Mouse (Mus musculus): ENCODE data around the gene Taf6l. TPM values are rescaled to one million over a fixed set of nuclear protein-coding genes. Genes with fewer than 3 reads are reported as not detected.
"Not testable (repeated sequence)": the region's sequence is repeated elsewhere in the genome, so short reads cannot be mapped to it uniquely, and the experiment has no call there.

The Taf6l gene
- polyA plus RNA-seq, 1 experiment from 2014 or later = 43.8 TPM

- peak; percentile 96 for DNase-seq (ENCODE audit: low spot score)
- Histone ChIP-seq H3K9me3 (no peaks in the 10 kb centered on the region), H3K27me3 (ENCODE audit: insufficient read depth, poor library complexity, severe bottlenecking) (no peaks in the 10 kb centered on the region), H3K36me3 (peaks cover 73% of the 10 kb centered on the region), H3K4me1 (replicated peaks) (peaks cover 27% of the 10 kb centered on the region), H3K27ac (peak within 1 kb of the TSS; percentile 94), H3K4me3 (peak within 1 kb of the TSS; percentile 88)
- under 1% methylated on average over 36 of the region's 36 CpGs for WGBS
These were observed 44.9 kb downstream of the Taf6l start, which contains the start of gene Stx5a for GRCm38 (mm10) chr19:8741243-8741869. TSS of gene Stx5a (plus strand) at chr19:8741413.

GRCm38 (mm10) chr19:8740603-8741002, 45.6 kb downstream of the Taf6l start, which contains the start of gene 1700092M07Rik:
TSS of gene 1700092M07Rik (plus strand) at chr19:8740718.
- Histone ChIP-seq H3K4me1 (replicated peaks) (peaks cover 29% of the 10 kb centered on the region), H3K27ac (peak within 1 kb of the TSS; percentile 94), H3K4me3 (peak within 1 kb of the TSS; percentile 88), H3K27me3 (ENCODE audit: insufficient read depth, poor library complexity, severe bottlenecking) (no peaks in the 10 kb centered on the region), H3K36me3 (peaks cover 66% of the 10 kb centered on the region), H3K9me3 (no peaks in the 10 kb centered on the region)
- no peak for DNase-seq (ENCODE audit: low spot score)
- 69% methylated on average over 14 of the region's 14 CpGs for WGBS

GRCm38 (mm10) chr19:8739646-8740045, 46.6 kb downstream of the Taf6l start:
- no peak overlapping the region for H3K4me3 ChIP-seq
- peaks cover 56% of the 10 kb centered on the region for H3K36me3 ChIP-seq

GRCm38 (mm10) chr19:8738911-8739310, 47.3 kb downstream of the Taf6l start:
- Histone ChIP-seq H3K27me3 (ENCODE audit: insufficient read depth, poor library complexity, severe bottlenecking) (no peaks in the 10 kb centered on the region), H3K4me3 (0 out of 2 replicates have a peak overlapping the region, but pooled peaks have one; percentile 2), H3K4me1 (replicated peaks) (peaks cover 33% of the 10 kb centered on the region), H3K36me3 (peaks cover 49% of the 10 kb centered on the region), H3K9me3 (no peaks in the 10 kb centered on the region), H3K27ac (no peak overlapping the region)
- no peak for DNase-seq (ENCODE audit: low spot score)
- 95% methylated on average over 7 of the region's 7 CpGs for whole genome bisulfite sequencing

More at GRCm38 (mm10) chr19:8739646-8740045, 46.6 kb downstream of the Taf6l start:
- WGBS = 92% methylated on average over 6 of the region's 6 CpGs
- H3K9me3 ChIP-seq = no peaks in the 10 kb centered on the region
- DNase-seq (ENCODE audit: low spot score) = no peak
- no peaks in the 10 kb centered on the region for H3K27me3 ChIP-seq (ENCODE audit: insufficient read depth, poor library complexity, severe bottlenecking)
- H3K4me1 ChIP-seq (replicated peaks) = peaks cover 33% of the 10 kb centered on the region
- H3K27ac ChIP-seq = no peak overlapping the region

GRCm38 (mm10) chr19:8736160-8736467, 50.1 kb downstream of the Taf6l start:
- H3K9me3 ChIP-seq = no peaks in the 10 kb centered on the region
- H3K27ac ChIP-seq = peak overlapping the region; percentile 84
- H3K4me1 ChIP-seq (replicated peaks) = peaks cover 22% of the 10 kb centered on the region
- H3K4me3 ChIP-seq = peak overlapping the region; percentile 96
- no peak for DNase-seq (ENCODE audit: low spot score)
- H3K36me3 ChIP-seq = peaks cover 35% of the 10 kb centered on the region
- no peaks in the 10 kb centered on the region for H3K27me3 ChIP-seq (ENCODE audit: insufficient read depth, poor library complexity, severe bottlenecking)
- 2% methylated on average over 11 of the region's 11 CpGs for WGBS

- WGBS = under 1% methylated on average over 32 of the region's 32 CpGs
- Histone ChIP-seq H3K27me3 (ENCODE audit: insufficient read depth, poor library complexity, severe bottlenecking) (no peaks in the 10 kb centered on the region), H3K4me3 (peak within 1 kb of the TSS; percentile 96), H3K27ac (peak within 1 kb of the TSS; percentile 84), H3K36me3 (peaks cover 32% of the 10 kb centered on the region), H3K4me1 (replicated peaks) (peaks cover 16% of the 10 kb centered on the region), H3K9me3 (no peaks in the 10 kb centered on the region)
- peak; percentile 90 for DNase-seq (ENCODE audit: low spot score)
These were observed 50.6 kb downstream of the Taf6l start, which contains the start of gene Wdr74 for GRCm38 (mm10) chr19:8735389-8736159. TSS of gene Wdr74 (plus strand) at chr19:8735827.

- no peaks in the 10 kb centered on the region for H3K27me3 ChIP-seq (ENCODE audit: insufficient read depth, poor library complexity, severe bottlenecking)
- no peak overlapping the region for H3K27ac ChIP-seq
- DNase-seq (ENCODE audit: low spot score) = no peak
- H3K9me3 ChIP-seq = no peaks in the 10 kb centered on the region
- H3K4me3 ChIP-seq = no peak overlapping the region
- peaks cover 14% of the 10 kb centered on the region for H3K4me1 ChIP-seq (replicated peaks)
- 76% methylated on average over 3 of the region's 3 CpGs for WGBS
- peaks cover 20% of the 10 kb centered on the region for H3K36me3 ChIP-seq
These were observed 51.9 kb downstream of the Taf6l start for GRCm38 (mm10) chr19:8734334-8734733.

GRCm38 (mm10) chr19:8728335-8729099, 57.7 kb downstream of the Taf6l start:
- 47% methylated on average over 3 of the region's 3 CpGs for WGBS
- not testable (repeated sequence) for H3K9me3 ChIP-seq; H3K27me3 ChIP-seq (ENCODE audit: insufficient read depth, poor library complexity, severe bottlenecking); H3K4me3 ChIP-seq; H3K27ac ChIP-seq; DNase-seq (ENCODE audit: low spot score)
- Histone ChIP-seq H3K4me1 (replicated peaks) (peaks cover 18% of the 10 kb centered on the region), H3K36me3 (peaks cover 32% of the 10 kb centered on the region)

- 29% methylated on average over 5 of the region's 5 CpGs for WGBS
These were observed 58.6 kb downstream of the Taf6l start for GRCm38 (mm10) chr19:8727495-8728114.

GRCm38 (mm10) chr19:8726609-8727390, 59.4 kb downstream of the Taf6l start:
- Histone ChIP-seq H3K27ac (no peak overlapping the region), H3K36me3 (peaks cover 32% of the 10 kb centered on the region), H3K9me3 (no peaks in the 10 kb centered on the region), H3K27me3 (ENCODE audit: insufficient read depth, poor library complexity, severe bottlenecking) (no peaks in the 10 kb centered on the region), H3K4me3 (no peak overlapping the region), H3K4me1 (replicated peaks) (peaks cover 26% of the 10 kb centered on the region)
- DNase-seq (ENCODE audit: low spot score) = no peak
- 13% methylated on average over 3 of the region's 3 CpGs for WGBS

More at GRCm38 (mm10) chr19:8727495-8728114, 58.6 kb downstream of the Taf6l start:
- no peaks in the 10 kb centered on the region for H3K9me3 ChIP-seq
- no peaks in the 10 kb centered on the region for H3K27me3 ChIP-seq (ENCODE audit: insufficient read depth, poor library complexity, severe bottlenecking)
- no peak for DNase-seq (ENCODE audit: low spot score)
- H3K4me1 ChIP-seq (replicated peaks) = peaks cover 18% of the 10 kb centered on the region
- H3K36me3 ChIP-seq = peaks cover 32% of the 10 kb centered on the region
- H3K27ac ChIP-seq = no peak overlapping the region
- H3K4me3 ChIP-seq = no peak overlapping the region

GRCm38 (mm10) chr19:8725081-8725613, 61.1 kb downstream of the Taf6l start:
- Histone ChIP-seq H3K4me1 (replicated peaks) (peaks cover 26% of the 10 kb centered on the region), H3K27ac (no peak overlapping the region), H3K36me3 (peaks cover 32% of the 10 kb centered on the region), H3K4me3 (peak overlapping the region; percentile 72), H3K27me3 (ENCODE audit: insufficient read depth, poor library complexity, severe bottlenecking) (no peaks in the 10 kb centered on the region), H3K9me3 (no peaks in the 10 kb centered on the region)
- 61% methylated on average over 4 of the region's 4 CpGs for WGBS
- DNase-seq (ENCODE audit: low spot score) = no peak

Measured in hindbrain, embryonic 10.5 days (tissue).